Comparison of ENCODE assay signal across 8 mouse cellular contexts in the genomic region with DNA sequence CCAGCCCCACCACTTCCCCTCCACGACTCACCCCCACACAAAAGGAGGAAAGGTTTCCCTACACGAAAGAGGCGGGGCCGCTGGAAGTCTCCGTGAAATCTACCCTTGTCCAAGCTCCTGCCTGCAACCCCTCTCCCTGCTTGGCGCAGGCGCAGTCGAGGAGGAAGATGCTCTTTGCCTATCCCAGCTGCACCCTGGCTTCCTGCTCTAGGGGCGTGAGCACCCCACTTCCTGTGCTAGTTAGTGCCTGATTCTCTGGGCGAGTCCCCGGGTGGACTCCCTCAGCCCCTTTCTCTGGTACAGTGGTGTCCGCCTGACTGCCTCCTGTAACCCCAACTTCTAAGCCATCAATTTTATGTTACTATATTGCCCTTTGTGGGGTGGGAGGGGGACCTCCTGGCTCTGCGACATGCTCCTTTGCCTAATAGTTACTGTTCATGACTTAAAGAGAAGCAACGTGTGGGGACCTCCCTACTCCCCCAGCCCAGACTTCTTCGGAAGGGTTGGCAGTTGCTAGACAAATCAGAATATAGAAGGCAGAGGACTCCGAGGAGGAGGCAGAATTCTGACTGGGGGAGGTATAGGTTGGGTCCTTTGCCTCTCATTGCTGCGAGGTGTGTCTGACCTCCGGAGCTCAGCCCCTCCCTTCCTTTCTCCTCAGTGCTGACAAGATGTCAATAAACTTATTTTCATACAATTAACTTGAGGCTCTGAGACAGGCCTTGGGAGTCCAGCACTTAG. TPM values are rescaled to one million over a fixed set of nuclear protein-coding genes. Genes with fewer than 3 reads are reported as not detected.
DNase-seq lines count a peak whose midpoint lies in the region; ATAC-seq lines count a peak whose summit lies in the region.

No protein-coding gene starts in this region.

- peak; percentile 51 for ATAC-seq in megakaryocyte-erythroid progenitor cell, adult 5-6 weeks (replicated peaks; ENCODE audit: low FRiP score, low TSS enrichment, poor library complexity, severe bottlenecking)
- no peak; the same call in 1 of the 2 replicates for ATAC-seq in stomach, embryonic 16.5 days (ENCODE audit: insufficient read depth, low FRiP score)

- intact Hi-C loops in heart, postnatal 25 days (cut with DNase I): no loop called here

- peaks cover 62% of the 10 kb centered on the region for H3K4me1 ChIP-seq in forebrain, embryonic 10.5 days
- peaks cover 37% of the 10 kb centered on the region for H3K4me1 ChIP-seq in stomach, embryonic 16.5 days (ENCODE audit: control insufficient read depth, insufficient read depth, low read length)

- peak overlapping the region; percentile 77 for H3K27ac ChIP-seq in forebrain, embryonic 10.5 days
- peak overlapping the region; percentile 81 for H3K27ac ChIP-seq in stomach, embryonic 16.5 days (ENCODE audit: low read length)

- H3K9me3 ChIP-seq in forebrain, embryonic 10.5 days: no peaks in the 10 kb centered on the region
- no peaks in the 10 kb centered on the region for H3K9me3 ChIP-seq in stomach, embryonic 16.5 days (replicated peaks; ENCODE audit: control insufficient read depth, low read length)

- WGBS in forebrain, embryonic 10.5 days: 47% methylated on average over 18 of the region's 18 CpGs
- WGBS in stomach, embryonic 16.5 days: 31% methylated on average over 18 of the region's 18 CpGs

- no peaks in the 10 kb centered on the region for H3K27me3 ChIP-seq in forebrain, embryonic 10.5 days (ENCODE audit: poor library complexity, severe bottlenecking)
- no peaks in the 10 kb centered on the region for H3K27me3 ChIP-seq in stomach, embryonic 16.5 days (ENCODE audit: control insufficient read depth, insufficient read depth, low read length)

- H3K4me3 ChIP-seq in forebrain, embryonic 10.5 days: peak overlapping the region; percentile 45
- peak overlapping the region; percentile 40 for H3K4me3 ChIP-seq in stomach, embryonic 16.5 days (replicated peaks; ENCODE audit: low read length)

- H3K9ac ChIP-seq in stomach, embryonic 16.5 days (ENCODE audit: low read length): peak overlapping the region; percentile 65

- DNase-seq in 416B (ENCODE audit: low read depth) (peak; percentile 81), R1 (ENCODE audit: low read depth, low spot score) (peak; percentile 89)
- no peak for DNase-seq in forebrain, embryonic 10.5 days (ENCODE audit: extremely low spot score, low spot score)
- peak; percentile 73 for DNase-seq in heart, postnatal 25 days (ENCODE audit: low spot score)
- peak; percentile 83 to 90 for DNase-seq in kidney, postnatal 4 days
- no peak for DNase-seq in layer of hippocampus, adult 8-10 months (ENCODE audit: low spot score in 2 of 2)

- peak overlapping the region; percentile 53 for H3K4me2 ChIP-seq in stomach, embryonic 16.5 days (ENCODE audit: low read depth, low read length)

- peaks cover 31% of the 10 kb centered on the region for H3K36me3 ChIP-seq in forebrain, embryonic 10.5 days (replicated peaks)
- H3K36me3 ChIP-seq in stomach, embryonic 16.5 days (ENCODE audit: control insufficient read depth, insufficient read depth, low read length): peaks cover 6% of the 10 kb centered on the region; the same call in 1 of the 2 replicates

RNA-seq across cellular contexts. Expression of gene Irf2bp1, which starts 2.6 kb away (rescaled TPM):
- 21.3 and 22.1 TPM in 2 replicates for polyA plus RNA-seq in forebrain, embryonic 10.5 days (2016; fragmentation: Nextera tagmentation; extraction: Ambion mirVana)
- 10 to 100 TPM; 20.2 to 23.6 TPM for total RNA-seq in heart, postnatal 25 days (2021)
- total RNA-seq in megakaryocyte-erythroid progenitor cell, adult 5-6 weeks (2014; fragmentation: Nextera tagmentation): 23.8 TPM in 2 replicates
- 12.3 and 12.7 TPM in 2 replicates for total RNA-seq in megakaryocyte-erythroid progenitor cell, adult 5-6 weeks (2017)
- polyA plus RNA-seq in stomach, embryonic 16.5 days (2015; fragmentation: Nextera tagmentation; extraction: Ambion mirVana): 10.7 and 14.3 TPM in 2 replicates
- 10 to 100 TPM; 47.6 to 49.2 (median 47.9) TPM for total RNA-seq in layer of hippocampus, adult 8-10 months (2022)

RNA-seq across cellular contexts. Expression of gene Mypop, which starts 10.2 kb away (rescaled TPM):
- polyA plus RNA-seq in forebrain, embryonic 10.5 days (2016; fragmentation: Nextera tagmentation; extraction: Ambion mirVana): 3.9 and 4.4 TPM in 2 replicates
- 1 to 10 TPM; 3.2 to 4.0 TPM for total RNA-seq in heart, postnatal 25 days (2021)
- total RNA-seq in megakaryocyte-erythroid progenitor cell, adult 5-6 weeks (2014; fragmentation: Nextera tagmentation): not detected in 2 replicates
- total RNA-seq in megakaryocyte-erythroid progenitor cell, adult 5-6 weeks (2017): 0.23 and 2.0 TPM in 2 replicates
- polyA plus RNA-seq in stomach, embryonic 16.5 days (2015; fragmentation: Nextera tagmentation; extraction: Ambion mirVana): 1.6 and 2.3 TPM in 2 replicates
- total RNA-seq in layer of hippocampus, adult 8-10 months (2022): 10 to 100 TPM; 42.4 to 49.6 (median 45.8) TPM

RNA-seq across cellular contexts. Expression of gene Nanos2, which starts 14.0 kb away (rescaled TPM):
- 0.15 TPM in 1 of 2 replicates, not detected in the other for polyA plus RNA-seq in forebrain, embryonic 10.5 days (2016; fragmentation: Nextera tagmentation; extraction: Ambion mirVana)
- total RNA-seq in heart, postnatal 25 days (2021): not detected
- not detected in 2 replicates for total RNA-seq in megakaryocyte-erythroid progenitor cell, adult 5-6 weeks (2014; fragmentation: Nextera tagmentation)
- total RNA-seq in megakaryocyte-erythroid progenitor cell, adult 5-6 weeks (2017): not detected in 2 replicates
- polyA plus RNA-seq in stomach, embryonic 16.5 days (2015; fragmentation: Nextera tagmentation; extraction: Ambion mirVana): not detected in 2 replicates
- 1 to 10 TPM in 1 of 4 experiments, under 1 TPM in 2, not detected in 1; 0.60 to 1.5 (median 0.91) TPM for total RNA-seq in layer of hippocampus, adult 8-10 months (2022)

RNA-seq across cellular contexts. Expression of gene Foxa3, which starts 22.1 kb away (rescaled TPM):
- not detected in 2 replicates for polyA plus RNA-seq in forebrain, embryonic 10.5 days (2016; fragmentation: Nextera tagmentation; extraction: Ambion mirVana)
- total RNA-seq in heart, postnatal 25 days (2021): not detected
- total RNA-seq in megakaryocyte-erythroid progenitor cell, adult 5-6 weeks (2014; fragmentation: Nextera tagmentation): not detected in 2 replicates
- total RNA-seq in megakaryocyte-erythroid progenitor cell, adult 5-6 weeks (2017): not detected in 2 replicates
- polyA plus RNA-seq in stomach, embryonic 16.5 days (2015; fragmentation: Nextera tagmentation; extraction: Ambion mirVana): 32.5 and 37.1 TPM in 2 replicates
- total RNA-seq in layer of hippocampus, adult 8-10 months (2022): not detected

RNA-seq across cellular contexts. Expression of gene Sympk, which starts 22.9 kb away (rescaled TPM):
- polyA plus RNA-seq in forebrain, embryonic 10.5 days (2016; fragmentation: Nextera tagmentation; extraction: Ambion mirVana): 41.2 and 46.3 TPM in 2 replicates
- total RNA-seq in heart, postnatal 25 days (2021): 10 to 100 TPM; 76.3 to 80.1 TPM
- 73.9 and 91.0 TPM in 2 replicates for total RNA-seq in megakaryocyte-erythroid progenitor cell, adult 5-6 weeks (2014; fragmentation: Nextera tagmentation)
- total RNA-seq in megakaryocyte-erythroid progenitor cell, adult 5-6 weeks (2017): 35.3 and 52.2 TPM in 2 replicates
- polyA plus RNA-seq in stomach, embryonic 16.5 days (2015; fragmentation: Nextera tagmentation; extraction: Ambion mirVana): 20.2 and 22.5 TPM in 2 replicates
- 100 to 1,000 TPM; 100 to 113 (median 109) TPM for total RNA-seq in layer of hippocampus, adult 8-10 months (2022)

Comparison
In these comparisons a context has a peak if more than half of its experiments do, and no peak if none do; other contexts are left out.
1. DNase-seq: peak in 416B (single experiment), R1 (single experiment), heart, postnatal 25 days (single experiment) and kidney, postnatal 4 days (2 of 2); none in forebrain, embryonic 10.5 days (single experiment) and layer of hippocampus, adult 8-10 months (0 of 2).
2. RNA of gene Mypop, which starts 10.2 kb away (total RNA-seq): 42.4 to 49.6 TPM in layer of hippocampus, adult 8-10 months; 3.2 to 4.0 TPM in heart, postnatal 25 days and 0.23 to 2.0 TPM in megakaryocyte-erythroid progenitor cell, adult 5-6 weeks; every median in the first group is over 4 times any median in the second.